Mouse (Mus musculus) heart, embryonic 14.5 days (tissue): ENCODE data around the gene Snx32. TPM values are rescaled to one million over a fixed set of nuclear protein-coding genes. Genes with fewer than 3 reads are reported as not detected.

Source experiments
- polyA plus RNA-seq: library from polyadenylated mRNA; unstranded; fragments of >200 nt; fragmentation: Nextera tagmentation; extraction: Ambion mirVana; gene quantifications from 2 replicates; pipeline ENCODE4 v1.2.1, GENCODE M21; 2014

Snx32 gene
- polyA plus RNA-seq, 1 experiment from 2014 or later, result 17.9 TPM

Other genes with a start within 250 kb of the Snx32 start
- 20.9 TPM in 2 replicates for gene Pacs1, start 237.4 kb downstream of the Snx32 start, polyA plus RNA-seq
- gene Sf3b2, start 215.1 kb downstream of the Snx32 start, polyA plus RNA-seq, result 201 and 208 TPM in 2 replicates
- gene Gal3st3, start 212.2 kb downstream of the Snx32 start, polyA plus RNA-seq, result 6.4 and 6.7 TPM in 2 replicates
- not detected in 2 replicates for gene Catsper1, start 174.8 kb downstream of the Snx32 start, polyA plus RNA-seq
- gene Cst6, start 161.0 kb downstream of the Snx32 start, polyA plus RNA-seq, result 0.92 and 0.95 TPM in 2 replicates
- gene Eif1ad, start 143.8 kb downstream of the Snx32 start, polyA plus RNA-seq, result 37.4 and 42.1 TPM in 2 replicates
- 453 and 486 TPM in 2 replicates for gene Banf1, start 143.4 kb downstream of the Snx32 start, polyA plus RNA-seq
- gene Sart1, start 121.8 kb downstream of the Snx32 start, polyA plus RNA-seq, result 39.5 and 39.6 TPM in 2 replicates
- gene Tsga10ip, start 108.0 kb downstream of the Snx32 start, polyA plus RNA-seq, result 1.6 and 3.0 TPM in 2 replicates
- 154 and 178 TPM in 2 replicates for gene Drap1, start 85.6 kb downstream of the Snx32 start, polyA plus RNA-seq
- gene AI837181, start 85.4 kb downstream of the Snx32 start, polyA plus RNA-seq, result 23.7 and 35.0 TPM in 2 replicates
- not detected in 2 replicates for gene Fosl1, start 63.0 kb downstream of the Snx32 start, polyA plus RNA-seq
- 9.0 and 10.4 TPM in 2 replicates for gene Ccdc85b, start 52.6 kb downstream of the Snx32 start, polyA plus RNA-seq
- 101 and 120 TPM in 2 replicates for gene Fibp, start 49.9 kb downstream of the Snx32 start, polyA plus RNA-seq
- gene Ctsw, start 42.0 kb downstream of the Snx32 start, polyA plus RNA-seq, result 0.84 and 1.4 TPM in 2 replicates
- gene Efemp2, start 36.6 kb downstream of the Snx32 start, polyA plus RNA-seq, result 60.8 and 68.9 TPM in 2 replicates
- 36.6 and 37.5 TPM in 2 replicates for gene Mus81, start 22.1 kb downstream of the Snx32 start, polyA plus RNA-seq
- gene Cfl1, start 20.1 kb downstream of the Snx32 start, polyA plus RNA-seq, result 1,876 and 1,886 TPM in 2 replicates
- 0.20 TPM in 2 replicates for gene 1700020D05Rik, start 6.8 kb downstream of the Snx32 start, polyA plus RNA-seq
- 0.09 TPM in 1 of 2 replicates, not detected in the other for gene Ovol1, start 50.1 kb upstream of the Snx32 start, polyA plus RNA-seq
- 2.5 and 3.0 TPM in 2 replicates for gene Ap5b1, start 57.5 kb upstream of the Snx32 start, polyA plus RNA-seq
- gene Rnaseh2c, start 91.3 kb upstream of the Snx32 start, polyA plus RNA-seq, result 68.8 and 78.5 TPM in 2 replicates
- 19.7 and 20.0 TPM in 2 replicates for gene Kat5, start 99.7 kb upstream of the Snx32 start, polyA plus RNA-seq
- 35.1 and 36.9 TPM in 2 replicates for gene Rela, start 126.9 kb upstream of the Snx32 start, polyA plus RNA-seq
- 16.7 and 17.2 TPM in 2 replicates for gene Sipa1, start 153.2 kb upstream of the Snx32 start, polyA plus RNA-seq
- 16.7 and 22.4 TPM in 2 replicates for gene Map3k11, start 178.2 kb upstream of the Snx32 start, polyA plus RNA-seq
- 15.3 and 17.3 TPM in 2 replicates for gene Pcnx3, start 178.4 kb upstream of the Snx32 start, polyA plus RNA-seq
- gene Kcnk7, start 193.8 kb upstream of the Snx32 start, polyA plus RNA-seq, result 0.26 and 0.27 TPM in 2 replicates
- gene Ehbp1l1, start 215.8 kb upstream of the Snx32 start, polyA plus RNA-seq, result 66.5 and 67.1 TPM in 2 replicates
- 86.1 and 89.5 TPM in 2 replicates for gene Fam89b, start 219.1 kb upstream of the Snx32 start, polyA plus RNA-seq
- 35.7 and 39.0 TPM in 2 replicates for gene Ltbp3, start 230.4 kb upstream of the Snx32 start, polyA plus RNA-seq